Mouse (Mus musculus) lung, adult 2 months (tissue): ENCODE measurements around the gene Ugt2b5.

Source experiments
- CTCF ChIP-seq: fragments of 200-500 bp; IDR thresholded peaks from 2 replicates; pipeline ENCODE4 v1.5.1; 2011; ENCODE audit warnings: mild to moderate bottlenecking, low read length, control low read depth; ENCODE audit not compliant: insufficient read depth
- POLR2A ChIP-seq: fragments of 200-500 bp; IDR thresholded peaks from 2 replicates; pipeline ENCODE4 v1.6.1; 2011; ENCODE audit warnings: low read depth, mild to moderate bottlenecking, control low read depth, low read length, borderline replicate concordance; ENCODE audit errors: extremely low read depth

DNA sequence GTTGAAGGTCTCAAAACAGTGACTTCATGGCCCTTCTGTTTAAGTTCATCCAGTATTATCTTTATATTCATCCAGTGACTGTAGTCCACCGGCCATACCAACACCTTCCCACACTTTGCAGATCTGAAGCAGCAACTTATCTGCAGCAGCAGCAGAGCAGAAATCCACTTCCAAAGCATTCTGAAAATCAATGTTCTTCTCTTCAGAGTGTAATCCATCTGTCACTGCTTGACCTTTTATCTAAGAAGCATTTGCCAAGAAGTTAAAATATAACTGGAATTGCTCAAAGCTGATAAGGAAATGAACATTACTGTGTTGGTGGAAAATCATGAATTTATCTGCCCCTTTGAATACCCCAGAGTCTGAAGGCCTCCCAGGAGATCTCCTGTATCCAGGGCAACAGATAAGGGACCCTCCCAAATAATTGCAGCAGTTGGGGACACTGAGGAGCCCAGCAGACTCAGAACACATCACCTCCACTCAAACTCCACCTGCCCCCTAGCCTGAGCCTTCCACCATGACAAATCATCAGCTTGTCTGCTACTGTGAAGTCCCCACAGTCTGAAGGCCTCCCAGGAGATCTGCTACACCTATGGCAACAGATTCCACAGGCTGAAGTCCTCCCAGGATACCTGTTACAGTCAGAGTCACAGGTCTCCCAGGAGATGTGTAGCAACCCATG, 47.6 kb downstream of the Ugt2b5 start, which contains the start of gene Ugt2b36:
- TF ChIP-seq CTCF (no peak), POLR2A (no peak)
